Mouse (Mus musculus): Measurements from ENCODE around the gene Phactr1.

DNA sequence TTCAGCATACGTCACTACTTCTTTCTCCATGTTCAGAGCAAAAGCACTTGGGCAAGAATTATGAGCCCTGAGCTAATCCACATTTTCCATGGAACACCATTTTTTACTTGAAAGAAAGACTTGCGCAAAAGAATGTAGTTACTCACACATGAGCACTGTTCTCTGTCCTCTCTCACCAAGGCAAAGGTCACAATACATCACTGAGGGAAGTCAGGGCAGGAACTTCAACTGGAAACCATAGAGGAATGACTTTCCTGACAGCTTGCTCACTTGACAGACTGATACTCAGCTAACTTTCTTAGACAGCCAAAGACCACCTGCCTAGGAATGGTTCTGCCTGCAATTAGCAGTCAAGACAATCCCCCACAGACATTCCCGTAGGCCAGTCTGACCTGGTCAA, 309.6 kb downstream of the Phactr1 start:
- no peak for TF ChIP-seq CHD2 (IDR thresholded peaks at IDR 0.05; ENCODE audit: low read depth, low read length)
- no peak for TF ChIP-seq HCFC1 (IDR thresholded peaks at IDR 0.05; ENCODE audit: borderline replicate concordance, insufficient read depth, low read length)
- no peak for TF ChIP-seq MAFK (IDR thresholded peaks at IDR 0.05; ENCODE audit: insufficient read depth, low read depth, low read length)
